Mouse (Mus musculus): ENCODE measurements around the gene Arhgap25. TPM values are rescaled to one million over a fixed set of nuclear protein-coding genes. Genes with fewer than 3 reads are reported as not detected.

Arhgap25 gene
- polyA plus RNA-seq (2012; rRNA removed) (1.2 and 1.5 TPM in 2 replicates), polyA plus RNA-seq (2014; fragmentation: Nextera tagmentation; extraction: Ambion mirVana) (2.3 and 2.6 TPM in 2 replicates)

GRCm38 (mm10) chr6:87532953-87533710, at the start of gene Arhgap25:
Gene Arhgap25 (minus strand): TSS chr6:87533259.
- Histone ChIP-seq H3K4me2 (ENCODE audit: low read depth) (no peak within 1 kb of the TSS; the same call in 1 of the 2 replicates), H3K36me3 (replicated peaks; ENCODE audit: control insufficient read depth, insufficient read depth, low read depth) (no peaks in the 10 kb centered on the region), H3K4me3 (ENCODE audit: insufficient read depth in 1 of 2, low read depth in 2 of 2, low read length in 2 of 2) (peak within 1 kb of the TSS in 1 of 2 experiments; percentile 22; a peak in 1 of 4 replicates), H3K27me3 (ENCODE audit: control insufficient read depth, insufficient read depth, low read length) (peaks cover 2% of the 10 kb centered on the region; the same call in 1 of the 2 replicates), H3K4me1 (replicated peaks; ENCODE audit: control insufficient read depth in 2 of 2, insufficient read depth in 2 of 2, low read length in 1 of 2) (peaks cover 20 to 25% of the 10 kb centered on the region in 2 experiments), H3K27ac (no peak within 1 kb of the TSS), H3K9me3 (ENCODE audit: control insufficient read depth, low read length) (no peaks in the 10 kb centered on the region), H3K9ac (replicated peaks) (0 out of 2 replicates have a peak within 1 kb of the TSS, but pooled peaks have one; percentile 18)
- no peak for TF ChIP-seq EP300 (IDR thresholded peaks at IDR 0.05; ENCODE audit: low read depth)
- TF ChIP-seq CTCF (IDR thresholded peaks at IDR 0.05; ENCODE audit: low read depth): no peak
- ATAC-seq (ENCODE audit: insufficient read depth) (no peak), DNase-seq (ENCODE audit: low read depth in 3 of 3, low spot score in 3 of 3) (no peak)
- 24% methylated on average over 14 of the region's 14 CpGs for WGBS (ENCODE audit: insufficient replicate concordance)

- Histone ChIP-seq H3K9ac (replicated peaks) (peak overlapping the region; percentile 64), H3K4me1 (replicated peaks; ENCODE audit: control insufficient read depth in 2 of 2, insufficient read depth in 2 of 2, low read length in 1 of 2) (peaks cover 51 to 53% of the 10 kb centered on the region in 2 experiments), H3K4me3 (ENCODE audit: insufficient read depth in 1 of 2, low read depth in 2 of 2, low read length in 2 of 2) (peak overlapping the region in 1 of 2 experiments; percentile 41; a peak in 2 of 4 replicates), H3K27me3 (ENCODE audit: control insufficient read depth, insufficient read depth, low read length) (no peaks in the 10 kb centered on the region), H3K36me3 (replicated peaks; ENCODE audit: control insufficient read depth, insufficient read depth, low read depth) (no peaks in the 10 kb centered on the region; the same call in none of the 2 replicates), H3K4me2 (ENCODE audit: low read depth) (peak overlapping the region; percentile 79), H3K9me3 (ENCODE audit: control insufficient read depth, low read length) (no peaks in the 10 kb centered on the region), H3K27ac (peak overlapping the region; percentile 99)
- TF ChIP-seq CTCF (IDR thresholded peaks at IDR 0.05; ENCODE audit: low read depth) (no peak), EP300 (IDR thresholded peaks at IDR 0.05; ENCODE audit: low read depth) (no peak)
- DNase-seq (ENCODE audit: low read depth in 3 of 3, low spot score in 3 of 3): no peak
- no peak for ATAC-seq (ENCODE audit: insufficient read depth)
- 13% methylated on average over 6 of the region's 6 CpGs for WGBS (ENCODE audit: insufficient replicate concordance)
Observed at GRCm38 (mm10) chr6:87582456-87582855, 49.4 kb upstream of the Arhgap25 start.

GRCm38 (mm10) chr6:87581581-87581980, 48.5 kb upstream of the Arhgap25 start:
- Histone ChIP-seq H3K36me3 (replicated peaks; ENCODE audit: control insufficient read depth, insufficient read depth, low read depth) (no peaks in the 10 kb centered on the region; the same call in none of the 2 replicates), H3K27me3 (ENCODE audit: control insufficient read depth, insufficient read depth, low read length) (no peaks in the 10 kb centered on the region), H3K27ac (peak overlapping the region; percentile 99; the same call in 1 of the 2 replicates), H3K4me3 (ENCODE audit: insufficient read depth in 1 of 2, low read depth in 2 of 2, low read length in 2 of 2) (no peak overlapping the region), H3K4me1 (replicated peaks; ENCODE audit: control insufficient read depth in 2 of 2, insufficient read depth in 2 of 2, low read length in 1 of 2) (peaks cover 48 to 50% of the 10 kb centered on the region in 2 experiments), H3K9ac (replicated peaks) (no peak overlapping the region), H3K4me2 (ENCODE audit: low read depth) (no peak overlapping the region), H3K9me3 (ENCODE audit: control insufficient read depth, low read length) (no peaks in the 10 kb centered on the region)
- no peak for DNase-seq (ENCODE audit: low read depth in 3 of 3, low spot score in 3 of 3)
- 76% methylated on average over 18 of the region's 18 CpGs for WGBS (ENCODE audit: insufficient replicate concordance)
- ATAC-seq (ENCODE audit: insufficient read depth): no peak
- no peak for TF ChIP-seq CTCF (IDR thresholded peaks at IDR 0.05; ENCODE audit: low read depth)
- no peak for TF ChIP-seq EP300 (IDR thresholded peaks at IDR 0.05; ENCODE audit: low read depth)

GRCm38 (mm10) chr6:87581071-87581470, 48.0 kb upstream of the Arhgap25 start:
- H3K27ac ChIP-seq: no peak overlapping the region
- ATAC-seq (ENCODE audit: insufficient read depth) (no peak), DNase-seq (ENCODE audit: low read depth in 3 of 3, low spot score in 3 of 3) (no peak)
- no peak overlapping the region for H3K4me3 ChIP-seq (ENCODE audit: insufficient read depth in 1 of 2, low read depth in 2 of 2, low read length in 2 of 2)
- TF ChIP-seq CTCF (IDR thresholded peaks at IDR 0.05; ENCODE audit: low read depth) (no peak), EP300 (IDR thresholded peaks at IDR 0.05; ENCODE audit: low read depth) (no peak)
- 83% methylated on average over 15 of the region's 15 CpGs for WGBS (ENCODE audit: insufficient replicate concordance)
- no peaks in the 10 kb centered on the region for H3K9me3 ChIP-seq (ENCODE audit: control insufficient read depth, low read length)
- no peak overlapping the region for H3K9ac ChIP-seq (replicated peaks)
- H3K4me2 ChIP-seq (ENCODE audit: low read depth): no peak overlapping the region
- H3K4me1 ChIP-seq (replicated peaks; ENCODE audit: control insufficient read depth in 2 of 2, insufficient read depth in 2 of 2, low read length in 1 of 2): peaks cover 44 to 47% of the 10 kb centered on the region in 2 experiments
- H3K36me3 ChIP-seq (replicated peaks; ENCODE audit: control insufficient read depth, insufficient read depth, low read depth): no peaks in the 10 kb centered on the region; the same call in none of the 2 replicates
- H3K27me3 ChIP-seq (ENCODE audit: control insufficient read depth, insufficient read depth, low read length): no peaks in the 10 kb centered on the region

- Histone ChIP-seq H3K9ac (replicated peaks) (no peak overlapping the region), H3K4me3 (ENCODE audit: insufficient read depth in 1 of 2, low read depth in 2 of 2, low read length in 2 of 2) (no peak overlapping the region), H3K9me3 (ENCODE audit: control insufficient read depth, low read length) (no peaks in the 10 kb centered on the region), H3K27ac (no peak overlapping the region), H3K36me3 (replicated peaks; ENCODE audit: control insufficient read depth, insufficient read depth, low read depth) (no peaks in the 10 kb centered on the region; the same call in none of the 2 replicates), H3K4me1 (replicated peaks; ENCODE audit: control insufficient read depth in 2 of 2, insufficient read depth in 2 of 2, low read length in 1 of 2) (peaks cover 17 to 18% of the 10 kb centered on the region in 2 experiments), H3K27me3 (ENCODE audit: control insufficient read depth, insufficient read depth, low read length) (no peaks in the 10 kb centered on the region), H3K4me2 (ENCODE audit: low read depth) (no peak overlapping the region)
- whole genome bisulfite sequencing (ENCODE audit: insufficient replicate concordance): 50% methylated on average over 9 of the region's 9 CpGs
- ATAC-seq (ENCODE audit: insufficient read depth) (no peak), DNase-seq (ENCODE audit: low read depth in 3 of 3, low spot score in 3 of 3) (no peak)
- TF ChIP-seq EP300 (IDR thresholded peaks at IDR 0.05; ENCODE audit: low read depth) (no peak), CTCF (IDR thresholded peaks at IDR 0.05; ENCODE audit: low read depth) (peak; percentile 24; the same call in 1 of the 2 replicates)
Observed at GRCm38 (mm10) chr6:87578247-87578646, 45.2 kb upstream of the Arhgap25 start.
